Mouse (Mus musculus) layer of hippocampus, adult 2 months (tissue): Measurements from ENCODE around the gene Fam216b. TPM values are rescaled to one million over a fixed set of nuclear protein-coding genes. Genes with fewer than 3 reads are reported as not detected.

Experiments
- DNase-seq, 2 experiments: peaks; one replicate each; pipeline ENCODE4 v3.0.0; 2022; ENCODE audit warnings: low spot score in 2 of 2
- H3K27ac ChIP-seq: fragments of 200-600 bp; 2 replicates; pipeline ENCODE4 v1.8.1; 2022
- H3K4me3 ChIP-seq: fragments of 200-600 bp; 2 replicates; pipeline ENCODE4 v1.8.1; 2022; ENCODE audit warnings: mild to moderate bottlenecking
- CTCF ChIP-seq: fragments of 200-600 bp; conservative IDR thresholded peaks from 2 replicates; pipeline ENCODE4 v1.8.1; 2022; ENCODE audit warnings: antibody characterized with exemption, mild to moderate bottlenecking, moderate library complexity
- total RNA-seq, 2 experiments: library from RNA; stranded (reverse); gene quantifications; 2 replicates each; pipeline ENCODE4 v1.2.3; 2021

Gene Fam216b
- total RNA-seq, 2 experiments from 2014 or later: 0.52 to 0.54 TPM

- Histone ChIP-seq H3K4me3 (no peak overlapping the region), H3K27ac (no peak overlapping the region)
- no peak for DNase-seq
- TF ChIP-seq CTCF: no peak
Measured at GRCm38 (mm10) chr14:78065938-78066710, 22.7 kb downstream of the Fam216b start.

- TF ChIP-seq CTCF: no peak
- DNase-seq: no peak
- no peak overlapping the region for H3K4me3 ChIP-seq
- H3K27ac ChIP-seq: no peak overlapping the region
Measured at GRCm38 (mm10) chr14:78062484-78062883, 26.3 kb downstream of the Fam216b start.

GRCm38 (mm10) chr14:78060609-78060951 lies 28.2 kb downstream of the Fam216b start:
- Histone ChIP-seq H3K27ac (no peak overlapping the region), H3K4me3 (no peak overlapping the region)
- no peak for DNase-seq
- TF ChIP-seq CTCF: no peak

GRCm38 (mm10) chr14:78059878-78060608 lies 28.8 kb downstream of the Fam216b start:
- no peak for TF ChIP-seq CTCF
- Histone ChIP-seq H3K27ac (no peak overlapping the region), H3K4me3 (no peak overlapping the region)
- DNase-seq: no peak

- no peak for DNase-seq
- Histone ChIP-seq H3K4me3 (no peak overlapping the region), H3K27ac (no peak overlapping the region)
- TF ChIP-seq CTCF: no peak
Measured at GRCm38 (mm10) chr14:78057362-78057761, 31.4 kb downstream of the Fam216b start.

GRCm38 (mm10) chr14:78056371-78056770 lies 32.4 kb downstream of the Fam216b start:
- H3K27ac ChIP-seq: no peak overlapping the region
- no peak for DNase-seq
- no peak overlapping the region for H3K4me3 ChIP-seq
- peak; percentile 36 for TF ChIP-seq CTCF

GRCm38 (mm10) chr14:78048674-78049073 lies 40.1 kb downstream of the Fam216b start:
- Histone ChIP-seq H3K4me3 (no peak overlapping the region), H3K27ac (no peak overlapping the region)
- DNase-seq: no peak
- TF ChIP-seq CTCF: no peak

- no peak for TF ChIP-seq CTCF
- no peak overlapping the region for H3K4me3 ChIP-seq
- no peak overlapping the region for H3K27ac ChIP-seq
- no peak for DNase-seq
Measured at GRCm38 (mm10) chr14:78048258-78048657, 40.5 kb downstream of the Fam216b start.

- no peak for DNase-seq
- TF ChIP-seq CTCF: no peak
- no peak overlapping the region for H3K4me3 ChIP-seq
- no peak overlapping the region for H3K27ac ChIP-seq
Measured at GRCm38 (mm10) chr14:78043079-78043478, 45.7 kb downstream of the Fam216b start.

- H3K4me3 ChIP-seq: no peak overlapping the region
- no peak overlapping the region for H3K27ac ChIP-seq
- no peak for DNase-seq
- peak; percentile 60 for TF ChIP-seq CTCF
Measured at GRCm38 (mm10) chr14:78041886-78042526, 46.8 kb downstream of the Fam216b start.

GRCm38 (mm10) chr14:78040643-78041042 lies 48.2 kb downstream of the Fam216b start:
- Histone ChIP-seq H3K27ac (no peak overlapping the region), H3K4me3 (no peak overlapping the region)
- DNase-seq: no peak
- no peak for TF ChIP-seq CTCF

GRCm38 (mm10) chr14:78038876-78039275 lies 49.9 kb downstream of the Fam216b start:
- no peak for TF ChIP-seq CTCF
- DNase-seq: no peak
- 0 out of 2 replicates have a peak overlapping the region, but pooled peaks have one; percentile 1 for H3K27ac ChIP-seq
- no peak overlapping the region; the same call in 1 of the 2 replicates for H3K4me3 ChIP-seq

Other genes starting within 250 kb of the Fam216b start
- gene Dnajc15, start 213.9 kb downstream of the Fam216b start, total RNA-seq: 10 to 100 TPM; 60.2 to 68.3 TPM
- under 1 TPM in 1 of 2 experiments, not detected in 1; 0.37 TPM for gene Epsti1, start 184.8 kb downstream of the Fam216b start, total RNA-seq
- not detected for gene Tnfsf11, start 219.0 kb upstream of the Fam216b start, total RNA-seq